Mouse (Mus musculus): ENCODE measurements at regions not wholly inside any gene's neighbourhood (a gene's known extent, or its start where the extent isn't known, plus 50 kb on each side); places are given as distances from the start of the nearest gene placed in this dataset.

- TF ChIP-seq CEBPB (IDR thresholded peaks at IDR 0.05; ENCODE audit: insufficient read depth, poor library complexity, severe bottlenecking) (no peak), TCF12 (IDR thresholded peaks at IDR 0.05; ENCODE audit: insufficient read depth, poor library complexity, severe bottlenecking) (no peak), POLR2A (IDR thresholded peaks at IDR 0.05; ENCODE audit: insufficient read length, low read depth) (no peak), TCF3 (IDR thresholded peaks at IDR 0.05; ENCODE audit: insufficient read length, low read depth) (no peak), POLR2AphosphoS2 (IDR thresholded peaks at IDR 0.05; ENCODE audit: insufficient read length, low read depth) (no peak), SRF (IDR thresholded peaks at IDR 0.05; ENCODE audit: control insufficient read depth, insufficient read length, low read depth) (no peak)
- Histone ChIP-seq H3K4me3 (no peak overlapping the region), H3ac (ENCODE audit: control insufficient read depth, insufficient read length) (no peak overlapping the region), H3K36me3 (ENCODE audit: control insufficient read depth, insufficient read depth) (no peaks in the 10 kb centered on the region), H3K79me2 (ENCODE audit: control insufficient read depth, insufficient read depth) (no peaks in the 10 kb centered on the region), H3K4me2 (ENCODE audit: low read depth) (no peak overlapping the region), H3K27me3 (ENCODE audit: control insufficient read depth, insufficient read depth, insufficient read length) (peaks cover 5% of the 10 kb centered on the region)
These were observed 121.9 kb upstream of the Smyd2 start for GRCm38 (mm10) chr1:190044036-190044435.

- Histone ChIP-seq H3K4me3 (no peak overlapping the region), H3K4me2 (ENCODE audit: low read depth) (no peak overlapping the region), H3K36me3 (ENCODE audit: control insufficient read depth, insufficient read depth) (no peaks in the 10 kb centered on the region), H3K79me2 (ENCODE audit: control insufficient read depth, insufficient read depth) (no peaks in the 10 kb centered on the region), H3K27me3 (ENCODE audit: control insufficient read depth, insufficient read depth, insufficient read length) (peaks cover 5% of the 10 kb centered on the region), H3ac (ENCODE audit: control insufficient read depth, insufficient read length) (no peak overlapping the region)
- no peak for TF ChIP-seq POLR2AphosphoS2 (IDR thresholded peaks at IDR 0.05; ENCODE audit: insufficient read length, low read depth)
- no peak for TF ChIP-seq CEBPB (IDR thresholded peaks at IDR 0.05; ENCODE audit: insufficient read depth, poor library complexity, severe bottlenecking)
- TF ChIP-seq POLR2A (IDR thresholded peaks at IDR 0.05; ENCODE audit: insufficient read length, low read depth): no peak
- no peak for TF ChIP-seq TCF12 (IDR thresholded peaks at IDR 0.05; ENCODE audit: insufficient read depth, poor library complexity, severe bottlenecking)
- no peak for TF ChIP-seq MYOD1 (IDR thresholded peaks at IDR 0.05; ENCODE audit: control insufficient read depth in 1 of 3, insufficient read length in 2 of 3, low read depth in 2 of 3)
- TF ChIP-seq USF1 (IDR thresholded peaks at IDR 0.05; ENCODE audit: low read depth): no peak
- TF ChIP-seq MAX (IDR thresholded peaks at IDR 0.05; ENCODE audit: low read depth): no peak
- TF ChIP-seq SRF (IDR thresholded peaks at IDR 0.05; ENCODE audit: control insufficient read depth, insufficient read length, low read depth): no peak
- no peak for TF ChIP-seq MYOG (IDR thresholded peaks at IDR 0.05; ENCODE audit: control insufficient read depth in 1 of 3, insufficient read depth in 1 of 3, insufficient read length in 2 of 3, low read depth in 2 of 3)
- TF ChIP-seq TCF3 (IDR thresholded peaks at IDR 0.05; ENCODE audit: insufficient read length, low read depth): no peak
- no peak for TF ChIP-seq REST (IDR thresholded peaks at IDR 0.05; ENCODE audit: insufficient read depth, insufficient read length)
- TF ChIP-seq E2F4 (IDR thresholded peaks at IDR 0.05; ENCODE audit: insufficient read depth): no peak
These were observed 121.0 kb upstream of the Smyd2 start for GRCm38 (mm10) chr1:190043156-190043555.

- H3K4me3 ChIP-seq: no peak overlapping the region
- no peaks in the 10 kb centered on the region for H3K36me3 ChIP-seq (ENCODE audit: control insufficient read depth, insufficient read depth)
- H3K4me2 ChIP-seq (ENCODE audit: low read depth): no peak overlapping the region
- no peak overlapping the region for H3ac ChIP-seq (ENCODE audit: control insufficient read depth, insufficient read length)
- no peak for TF ChIP-seq CEBPB (IDR thresholded peaks at IDR 0.05; ENCODE audit: insufficient read depth, poor library complexity, severe bottlenecking)
- TF ChIP-seq USF1 (IDR thresholded peaks at IDR 0.05; ENCODE audit: low read depth): no peak
- no peak for TF ChIP-seq MYOD1 (IDR thresholded peaks at IDR 0.05; ENCODE audit: control insufficient read depth in 1 of 3, insufficient read length in 2 of 3, low read depth in 2 of 3)
- no peak for TF ChIP-seq MYOG (IDR thresholded peaks at IDR 0.05; ENCODE audit: control insufficient read depth in 1 of 3, insufficient read depth in 1 of 3, insufficient read length in 2 of 3, low read depth in 2 of 3)
- TF ChIP-seq SRF (IDR thresholded peaks at IDR 0.05; ENCODE audit: control insufficient read depth, insufficient read length, low read depth): no peak
- no peak for TF ChIP-seq REST (IDR thresholded peaks at IDR 0.05; ENCODE audit: insufficient read depth, insufficient read length)
- no peak for TF ChIP-seq TCF12 (IDR thresholded peaks at IDR 0.05; ENCODE audit: insufficient read depth, poor library complexity, severe bottlenecking)
- no peak for TF ChIP-seq TCF3 (IDR thresholded peaks at IDR 0.05; ENCODE audit: insufficient read length, low read depth)
- no peaks in the 10 kb centered on the region for H3K79me2 ChIP-seq (ENCODE audit: control insufficient read depth, insufficient read depth)
- peaks cover 5% of the 10 kb centered on the region for H3K27me3 ChIP-seq (ENCODE audit: control insufficient read depth, insufficient read depth, insufficient read length)
These were observed 120.0 kb upstream of the Smyd2 start for GRCm38 (mm10) chr1:190042197-190042596.

- no peak overlapping the region for H3K4me3 ChIP-seq
- H3K4me2 ChIP-seq (ENCODE audit: low read depth): no peak overlapping the region
- H3K36me3 ChIP-seq (ENCODE audit: control insufficient read depth, insufficient read depth): no peaks in the 10 kb centered on the region
- H3K27me3 ChIP-seq (ENCODE audit: control insufficient read depth, insufficient read depth, insufficient read length): no peaks in the 10 kb centered on the region
- TF ChIP-seq TCF12 (IDR thresholded peaks at IDR 0.05; ENCODE audit: insufficient read depth, poor library complexity, severe bottlenecking) (no peak), TCF3 (IDR thresholded peaks at IDR 0.05; ENCODE audit: insufficient read length, low read depth) (no peak), CEBPB (IDR thresholded peaks at IDR 0.05; ENCODE audit: insufficient read depth, poor library complexity, severe bottlenecking) (no peak)
- H3ac ChIP-seq (ENCODE audit: control insufficient read depth, insufficient read length): no peak overlapping the region
- no peaks in the 10 kb centered on the region for H3K79me2 ChIP-seq (ENCODE audit: control insufficient read depth, insufficient read depth)
These were observed 119.0 kb upstream of the Smyd2 start for GRCm38 (mm10) chr1:190041096-190041706.

GRCm38 (mm10) chr1:190038046-190038445, 115.9 kb upstream of the Smyd2 start:
- no peaks in the 10 kb centered on the region for H3K36me3 ChIP-seq (ENCODE audit: control insufficient read depth, insufficient read depth)
- no peak overlapping the region for H3K4me3 ChIP-seq
- no peak for TF ChIP-seq POLR2AphosphoS2 (IDR thresholded peaks at IDR 0.05; ENCODE audit: insufficient read length, low read depth)
- TF ChIP-seq MAX (IDR thresholded peaks at IDR 0.05; ENCODE audit: low read depth): no peak
- TF ChIP-seq E2F4 (IDR thresholded peaks at IDR 0.05; ENCODE audit: insufficient read depth): no peak
- TF ChIP-seq TCF3 (IDR thresholded peaks at IDR 0.05; ENCODE audit: insufficient read length, low read depth): no peak
- no peak for TF ChIP-seq REST (IDR thresholded peaks at IDR 0.05; ENCODE audit: insufficient read depth, insufficient read length)
- no peak for TF ChIP-seq MYOD1 (IDR thresholded peaks at IDR 0.05; ENCODE audit: control insufficient read depth in 1 of 3, insufficient read length in 2 of 3, low read depth in 2 of 3)
- no peak for TF ChIP-seq CEBPB (IDR thresholded peaks at IDR 0.05; ENCODE audit: insufficient read depth, poor library complexity, severe bottlenecking)
- TF ChIP-seq USF1 (IDR thresholded peaks at IDR 0.05; ENCODE audit: low read depth): no peak
- TF ChIP-seq SRF (IDR thresholded peaks at IDR 0.05; ENCODE audit: control insufficient read depth, insufficient read length, low read depth): no peak
- no peak overlapping the region for H3ac ChIP-seq (ENCODE audit: control insufficient read depth, insufficient read length)
- no peak overlapping the region for H3K4me2 ChIP-seq (ENCODE audit: low read depth)
- no peaks in the 10 kb centered on the region for H3K27me3 ChIP-seq (ENCODE audit: control insufficient read depth, insufficient read depth, insufficient read length)
- H3K79me2 ChIP-seq (ENCODE audit: control insufficient read depth, insufficient read depth): no peaks in the 10 kb centered on the region
